Mouse (Mus musculus): ENCODE data around the gene Rab11fip3. TPM values are rescaled to one million over a fixed set of nuclear protein-coding genes. Genes with fewer than 3 reads are reported as not detected.

Rab11fip3 gene
- polyA plus RNA-seq, 1 experiment from 2014 or later, result 4.5 TPM

DNA sequence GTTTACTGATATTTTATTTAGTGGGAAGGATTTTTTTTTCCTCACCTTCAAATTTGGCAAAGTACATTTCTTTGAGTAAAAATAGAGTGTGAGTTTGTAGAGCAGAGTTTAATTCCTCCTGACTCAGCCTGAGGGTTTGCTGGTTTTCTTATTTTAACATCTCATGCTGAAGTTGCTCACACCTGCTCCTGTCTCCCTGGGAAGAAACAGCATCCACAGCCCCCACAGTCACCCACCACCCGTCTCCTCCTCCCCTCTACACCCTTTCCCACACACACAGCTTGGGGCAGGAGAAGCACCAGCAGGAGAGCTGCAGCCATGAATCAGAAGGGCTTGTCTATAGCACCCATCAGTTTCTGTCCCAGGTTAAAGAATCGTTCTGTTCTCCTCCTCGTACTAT, 5.9 kb upstream of the Rab11fip3 start:
- no peak overlapping the region for H3K9ac ChIP-seq (ENCODE audit: low read length)
- no peak overlapping the region for H3K4me2 ChIP-seq (replicated peaks; ENCODE audit: low read depth)
- no peak for ATAC-seq (ENCODE audit: low FRiP score, low TSS enrichment)
- H3K9me3 ChIP-seq (ENCODE audit: control insufficient read depth, low read length), result no peaks in the 10 kb centered on the region
- no peaks in the 10 kb centered on the region for H3K27me3 ChIP-seq (ENCODE audit: control insufficient read depth, insufficient read depth, low read length)
- no peaks in the 10 kb centered on the region for H3K4me1 ChIP-seq (replicated peaks; ENCODE audit: control insufficient read depth, insufficient read depth)
- no peaks in the 10 kb centered on the region for H3K36me3 ChIP-seq (ENCODE audit: control insufficient read depth, insufficient read depth, low read length)
- no peak overlapping the region for H3K4me3 ChIP-seq (ENCODE audit: low read depth, low read length)
- TF ChIP-seq CTCF (IDR thresholded peaks at IDR 0.05; ENCODE audit: low read depth) (no peak), EP300 (optimal IDR thresholded peaks at IDR 0.05) (no peak)
- 55% methylated on average over 3 of the region's 3 CpGs for WGBS
- no peak for DNase-seq (ENCODE audit: low spot score)
- H3K27ac ChIP-seq (replicated peaks), result no peak overlapping the region

DNA sequence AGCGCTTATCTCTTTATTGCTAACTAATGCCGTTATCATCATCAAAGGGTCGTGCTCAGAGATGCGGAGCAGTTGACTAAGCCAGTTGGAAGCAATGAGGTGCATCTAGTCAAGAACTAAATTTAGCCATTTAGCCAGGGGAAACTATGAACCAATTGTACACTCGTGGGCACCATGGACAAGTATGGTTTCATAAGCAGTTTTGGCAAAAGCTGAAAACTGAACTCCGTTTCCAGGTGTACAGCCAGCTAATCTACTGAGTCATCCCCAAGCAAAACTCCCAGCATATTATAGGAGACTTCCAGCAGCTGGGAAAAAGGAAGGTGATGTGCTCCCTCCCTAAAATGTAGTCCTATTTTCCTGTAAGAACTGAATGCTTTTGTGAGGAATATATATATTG, 781 bp upstream of the Rab11fip3 start:
- no peaks in the 10 kb centered on the region for H3K9me3 ChIP-seq (ENCODE audit: control insufficient read depth, low read length)
- H3K4me3 ChIP-seq (ENCODE audit: low read depth, low read length), result no peak overlapping the region
- peak overlapping the region; percentile 98 for H3K4me2 ChIP-seq (replicated peaks; ENCODE audit: low read depth)
- 26% methylated on average over 6 of the region's 6 CpGs for WGBS
- no peaks in the 10 kb centered on the region for H3K27me3 ChIP-seq (ENCODE audit: control insufficient read depth, insufficient read depth, low read length)
- peaks cover 10% of the 10 kb centered on the region for H3K4me1 ChIP-seq (replicated peaks; ENCODE audit: control insufficient read depth, insufficient read depth)
- no peak overlapping the region for H3K27ac ChIP-seq (replicated peaks)
- no peaks in the 10 kb centered on the region for H3K36me3 ChIP-seq (ENCODE audit: control insufficient read depth, insufficient read depth, low read length)
- TF ChIP-seq EP300 (optimal IDR thresholded peaks at IDR 0.05) (no peak), CTCF (IDR thresholded peaks at IDR 0.05; ENCODE audit: low read depth) (no peak)
- ATAC-seq (ENCODE audit: low FRiP score, low TSS enrichment) (no peak), DNase-seq (ENCODE audit: low spot score) (no peak)
- H3K9ac ChIP-seq (ENCODE audit: low read length), result no peak overlapping the region

DNA sequence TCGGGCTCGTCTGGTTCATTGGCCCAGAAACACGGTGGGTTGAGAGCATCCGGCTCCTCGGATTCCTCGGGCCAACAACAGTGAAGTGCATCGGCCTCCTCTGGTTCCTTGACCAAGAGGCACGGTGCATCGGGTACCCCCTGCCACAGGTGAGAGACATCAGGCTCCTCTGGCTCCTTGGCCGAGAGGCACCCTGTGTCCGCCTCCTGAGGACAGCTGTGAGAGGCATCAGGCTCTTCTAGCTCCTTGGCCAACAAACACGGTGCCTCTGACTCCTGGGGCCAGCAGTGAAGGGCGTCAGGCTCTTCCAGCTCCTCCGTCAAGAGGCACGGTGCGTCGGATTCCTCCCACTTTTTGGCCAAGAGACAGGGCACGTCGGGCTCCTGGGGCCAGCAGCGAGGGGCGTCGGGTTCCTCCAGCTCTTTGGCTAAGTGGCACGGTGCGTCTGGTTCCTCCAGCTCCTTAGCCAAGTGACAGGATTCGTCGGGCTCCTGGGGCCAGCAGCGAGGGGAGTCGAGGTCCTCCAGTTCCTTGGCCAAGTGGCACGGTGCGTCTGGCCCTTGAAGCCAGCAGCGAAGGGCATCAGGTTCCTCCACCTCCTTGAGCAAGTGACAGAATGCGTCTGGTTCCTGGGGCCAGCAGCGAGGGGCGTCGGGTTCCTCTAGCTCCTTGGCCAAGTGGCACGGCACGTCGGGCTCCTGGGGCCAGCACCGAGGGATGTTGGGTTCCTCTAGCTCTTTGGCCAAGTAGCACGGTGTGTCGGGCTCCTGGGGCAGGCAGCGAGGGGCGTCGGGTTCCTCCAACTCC, 1.1 kb downstream of the Rab11fip3 start:
- Histone ChIP-seq H3K27me3 (ENCODE audit: control insufficient read depth, insufficient read depth, low read length) (no peaks in the 10 kb centered on the region), H3K4me2 (replicated peaks; ENCODE audit: low read depth) (peak overlapping the region; percentile 98), H3K27ac (replicated peaks) (no peak overlapping the region), H3K9me3 (ENCODE audit: control insufficient read depth, low read length) (no peaks in the 10 kb centered on the region), H3K4me1 (replicated peaks; ENCODE audit: control insufficient read depth, insufficient read depth) (peaks cover 10% of the 10 kb centered on the region), H3K4me3 (ENCODE audit: low read depth, low read length) (peak overlapping the region; percentile 85), H3K36me3 (ENCODE audit: control insufficient read depth, insufficient read depth, low read length) (peaks cover 2% of the 10 kb centered on the region; the same call in 1 of the 2 replicates), H3K9ac (ENCODE audit: low read length) (peak overlapping the region; percentile 79)
- DNase-seq (ENCODE audit: low spot score) (peak; percentile 30), ATAC-seq (ENCODE audit: low FRiP score, low TSS enrichment) (peak; percentile 11; the same call in 1 of the 2 replicates)
- TF ChIP-seq EP300 (optimal IDR thresholded peaks at IDR 0.05) (no peak), CTCF (IDR thresholded peaks at IDR 0.05; ENCODE audit: low read depth) (no peak)
- 1% methylated on average over 44 of the region's 44 CpGs for WGBS

DNA sequence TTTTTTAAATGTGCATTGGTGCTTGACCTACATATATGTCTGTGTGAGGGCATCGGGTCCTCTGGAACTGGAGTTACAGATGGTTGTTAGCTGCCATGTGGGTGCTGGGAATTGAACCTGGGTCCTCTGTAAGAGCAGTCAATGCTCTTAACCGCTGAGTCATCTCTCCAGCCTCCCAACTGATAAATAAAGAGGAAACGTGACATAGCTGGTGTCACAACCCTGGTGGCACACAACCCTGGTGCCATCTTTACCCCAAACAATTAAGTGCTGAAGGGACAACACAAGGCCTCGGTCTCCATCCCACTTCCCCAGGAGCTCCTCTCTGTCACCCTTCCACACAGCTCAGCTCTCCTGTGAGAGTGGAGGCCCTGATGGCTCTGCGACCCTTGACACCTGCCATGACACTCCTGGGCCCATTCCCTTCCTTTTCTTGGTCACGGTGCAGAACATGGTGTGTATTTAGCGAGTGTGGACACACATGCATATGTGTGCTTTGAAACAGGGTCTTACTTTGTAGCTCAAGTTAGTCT, 2.8 kb downstream of the Rab11fip3 start:
- Histone ChIP-seq H3K4me3 (ENCODE audit: low read depth, low read length) (no peak overlapping the region), H3K27ac (replicated peaks) (no peak overlapping the region), H3K4me2 (replicated peaks; ENCODE audit: low read depth) (peak overlapping the region; percentile 98; the same call in 1 of the 2 replicates), H3K27me3 (ENCODE audit: control insufficient read depth, insufficient read depth, low read length) (no peaks in the 10 kb centered on the region), H3K4me1 (replicated peaks; ENCODE audit: control insufficient read depth, insufficient read depth) (peaks cover 10% of the 10 kb centered on the region), H3K36me3 (ENCODE audit: control insufficient read depth, insufficient read depth, low read length) (peaks cover 2% of the 10 kb centered on the region; the same call in 1 of the 2 replicates), H3K9ac (ENCODE audit: low read length) (no peak overlapping the region), H3K9me3 (ENCODE audit: control insufficient read depth, low read length) (no peaks in the 10 kb centered on the region)
- 92% methylated on average over 7 of the region's 7 CpGs for WGBS
- DNase-seq (ENCODE audit: low spot score) (no peak), ATAC-seq (ENCODE audit: low FRiP score, low TSS enrichment) (no peak)
- TF ChIP-seq CTCF (IDR thresholded peaks at IDR 0.05; ENCODE audit: low read depth) (no peak), EP300 (optimal IDR thresholded peaks at IDR 0.05) (no peak)

DNA sequence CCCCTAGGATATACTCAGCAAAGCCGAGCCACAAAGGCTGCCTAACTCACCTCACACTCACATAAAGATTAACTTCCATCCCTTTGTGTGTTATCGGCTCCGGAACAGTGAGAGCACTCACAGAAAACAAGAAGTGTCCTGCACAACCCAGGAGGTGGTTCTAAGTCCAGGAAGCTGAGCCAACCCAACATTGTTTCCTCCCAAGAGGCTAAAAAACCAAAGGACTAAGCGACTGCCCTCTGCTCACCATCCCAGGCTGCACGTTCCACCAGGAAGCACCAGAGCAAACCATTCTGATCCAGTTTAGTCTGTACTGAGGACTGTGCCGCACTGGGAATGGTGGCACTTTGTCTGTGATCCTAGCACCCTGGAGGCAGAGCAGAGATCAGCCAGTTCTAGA, 4.4 kb downstream of the Rab11fip3 start:
- H3K27ac ChIP-seq (replicated peaks), result no peak overlapping the region
- H3K9me3 ChIP-seq (ENCODE audit: control insufficient read depth, low read length), result no peaks in the 10 kb centered on the region
- no peak overlapping the region for H3K4me2 ChIP-seq (replicated peaks; ENCODE audit: low read depth)
- WGBS, result 59% methylated on average over 6 of the region's 6 CpGs
- ATAC-seq (ENCODE audit: low FRiP score, low TSS enrichment) (no peak), DNase-seq (ENCODE audit: low spot score) (no peak)
- H3K36me3 ChIP-seq (ENCODE audit: control insufficient read depth, insufficient read depth, low read length), result peaks cover 2% of the 10 kb centered on the region; the same call in 1 of the 2 replicates
- H3K27me3 ChIP-seq (ENCODE audit: control insufficient read depth, insufficient read depth, low read length), result no peaks in the 10 kb centered on the region
- peaks cover 10% of the 10 kb centered on the region for H3K4me1 ChIP-seq (replicated peaks; ENCODE audit: control insufficient read depth, insufficient read depth)
- TF ChIP-seq CTCF (IDR thresholded peaks at IDR 0.05; ENCODE audit: low read depth) (no peak), EP300 (optimal IDR thresholded peaks at IDR 0.05) (no peak)
- H3K9ac ChIP-seq (ENCODE audit: low read length), result no peak overlapping the region
- H3K4me3 ChIP-seq (ENCODE audit: low read depth, low read length), result no peak overlapping the region
